Mouse (Mus musculus) erythroblast, embryonic 14.5 days (primary cell): ENCODE measurements around the gene Mybpc2.

ENCODE experiments used
- GATA1 ChIP-seq: IDR thresholded peaks from 2 replicates; pipeline ENCODE4 v1.6.1; 2012; ENCODE audit warnings: low read length, inconsistent platforms, mixed read lengths
- TAL1 ChIP-seq: IDR thresholded peaks from 3 replicates; pipeline ENCODE4 v1.6.1; 2012; ENCODE audit warnings: low read length, inconsistent platforms, mixed read lengths

DNA sequence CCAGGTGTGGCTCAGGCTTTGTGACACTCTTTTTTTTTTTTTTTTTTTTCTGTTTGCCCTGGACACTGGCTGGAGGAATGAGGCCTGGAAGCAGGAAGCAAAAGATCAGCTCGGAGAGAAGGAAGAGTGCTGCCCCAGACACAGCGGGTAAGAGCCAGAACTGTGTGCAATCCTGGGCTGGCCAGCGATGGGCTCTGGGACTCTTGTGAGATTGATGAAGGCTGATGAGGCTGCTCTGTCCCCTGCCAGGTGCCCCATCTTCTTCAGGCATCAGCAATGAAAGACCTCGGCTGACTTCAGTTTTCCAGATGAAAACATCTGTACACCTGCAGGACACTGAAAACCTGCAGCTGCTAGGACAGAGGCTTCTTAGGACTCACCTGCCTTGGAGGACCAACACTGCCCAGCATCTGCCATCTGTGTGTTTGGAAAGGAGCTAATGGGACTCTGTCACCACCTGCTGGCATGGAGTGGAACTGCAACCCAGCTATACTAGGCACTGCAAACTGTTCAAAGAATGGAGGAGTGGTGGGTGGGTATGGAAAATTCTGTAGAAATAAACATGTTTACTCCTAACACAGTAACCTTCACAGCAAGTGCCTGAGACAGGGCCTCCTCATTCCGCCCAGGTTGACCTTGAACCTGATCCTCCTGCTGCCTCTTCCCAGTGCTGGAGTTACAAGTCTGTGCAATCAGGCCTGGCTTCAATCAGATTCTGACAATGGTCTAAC lies 39.5 kb downstream of the Mybpc2 start:
- TF ChIP-seq TAL1 (no peak), GATA1 (no peak)
